29 mouse cellular contexts compared by ENCODE assay signal in genomic region chr14:32124261-32124660, GRCm38 (mm10). TPM values are rescaled to one million over a fixed set of nuclear protein-coding genes. Genes with fewer than 3 reads are reported as not detected.
DNase-seq lines count a peak whose midpoint lies in the region; ATAC-seq and TF ChIP-seq lines count a peak whose summit lies in the region.
"Had no signal": no experiment of that assay in that cellular context is flagged by ENCODE, and none has a peak within 500 bp of the region (broad histone marks: within the 10 kb centered on the region; RNA-seq: fewer than 3 reads in every experiment).

No protein-coding gene starts in this region.

- no peaks in the 10 kb centered on the region for H3K36me3 ChIP-seq in E14TG2a.4 (ENCODE audit: insufficient read depth, low read length)
- no peaks in the 10 kb centered on the region for H3K36me3 ChIP-seq in ES-Bruce4 (ENCODE audit: control insufficient read depth, insufficient read depth, low read length, poor library complexity, severe bottlenecking)
- no peaks in the 10 kb centered on the region for H3K36me3 ChIP-seq in ES-E14 (ENCODE audit: control insufficient read depth, insufficient read depth, low read length, poor library complexity, severe bottlenecking)
- no peaks in the 10 kb centered on the region for H3K36me3 ChIP-seq in intestine, postnatal 0 days (ENCODE audit: control insufficient read depth, insufficient read depth)
- H3K36me3 ChIP-seq: embryonic facial prominence, embryonic 10.5 days; embryonic facial prominence, embryonic 12.5 days; forebrain, embryonic 15.5 days had no signal

- H3K27ac ChIP-seq in ES-Bruce4 (ENCODE audit: insufficient read depth, low read length) (peak overlapping the region; percentile 97), ES-E14 (ENCODE audit: insufficient read depth, low read depth, low read length, poor library complexity, severe bottlenecking) (peak overlapping the region; percentile 96)
- no peak overlapping the region for H3K27ac ChIP-seq in intestine, postnatal 0 days (ENCODE audit: low read depth, low read length)
- H3K27ac ChIP-seq: embryonic facial prominence, embryonic 10.5 days; embryonic facial prominence, embryonic 12.5 days; forebrain, embryonic 13.5 days; forebrain, embryonic 15.5 days had no signal

- ATAC-seq in intestine, postnatal 0 days = no peak
- ATAC-seq: forebrain, embryonic 13.5 days; forebrain, embryonic 15.5 days; forebrain, postnatal 0 days; Patski had no signal

- no peak for TF ChIP-seq POLR2A in ES-Bruce4 (IDR thresholded peaks at IDR 0.05; ENCODE audit: insufficient read depth, low read length)

- H3K27me3 ChIP-seq in E14TG2a.4 (ENCODE audit: insufficient read depth, low read length) (no peaks in the 10 kb centered on the region), ES-Bruce4 (ENCODE audit: control insufficient read depth, insufficient read depth, low read length, poor library complexity, severe bottlenecking) (no peaks in the 10 kb centered on the region)
- no peaks in the 10 kb centered on the region for H3K27me3 ChIP-seq in intestine, postnatal 0 days (replicated peaks; ENCODE audit: control insufficient read depth, insufficient read depth, low read length)
- H3K27me3 ChIP-seq: embryonic facial prominence, embryonic 12.5 days; forebrain, embryonic 13.5 days; forebrain, embryonic 15.5 days had no signal

- H3K4me2 ChIP-seq in intestine, postnatal 0 days (replicated peaks; ENCODE audit: low read depth) = no peak overlapping the region
- H3K4me2 ChIP-seq: embryonic facial prominence, embryonic 12.5 days; forebrain, embryonic 13.5 days; forebrain, embryonic 15.5 days had no signal

- peaks cover 78% of the 10 kb centered on the region for H3K4me1 ChIP-seq in E14TG2a.4 (replicated peaks; ENCODE audit: low read depth, low read length)
- H3K4me1 ChIP-seq in ES-Bruce4 (ENCODE audit: control insufficient read depth, insufficient read depth, low read length) = peaks cover 2% of the 10 kb centered on the region
- H3K4me1 ChIP-seq in ES-E14 (ENCODE audit: control insufficient read depth in 2 of 2, insufficient read depth in 2 of 2, low read length in 2 of 2, poor library complexity in 1 of 2) = peaks cover 8 to 21% of the 10 kb centered on the region in 2 experiments
- H3K4me1 ChIP-seq in intestine, postnatal 0 days (replicated peaks; ENCODE audit: control insufficient read depth, insufficient read depth, low read length) = no peaks in the 10 kb centered on the region
- H3K4me1 ChIP-seq: embryonic facial prominence, embryonic 12.5 days; forebrain, embryonic 13.5 days; forebrain, embryonic 15.5 days had no signal

- H3K4me3 ChIP-seq in E14TG2a.4 (replicated peaks; ENCODE audit: low read length) (peak overlapping the region; percentile 11; the same call in 1 of the 2 replicates), ES-Bruce4 (ENCODE audit: low read depth, low read length) (no peak overlapping the region), ES-E14 (ENCODE audit: insufficient read depth in 1 of 2, low read depth in 1 of 2, low read length in 2 of 2, poor library complexity in 1 of 2, severe bottlenecking in 1 of 2) (no peak overlapping the region)
- no peak overlapping the region for H3K4me3 ChIP-seq in intestine, postnatal 0 days (ENCODE audit: low read depth, low read length)
- H3K4me3 ChIP-seq: embryonic facial prominence, embryonic 10.5 days; embryonic facial prominence, embryonic 12.5 days; forebrain, embryonic 13.5 days; forebrain, embryonic 15.5 days had no signal

- TF ChIP-seq EP300 in ES-Bruce4 (IDR thresholded peaks at IDR 0.05; ENCODE audit: insufficient read depth, low read depth, low read length) = peak; percentile 96

- 60% methylated on average over 3 of the region's 3 CpGs for WGBS in intestine, postnatal 0 days

- in situ Hi-C loops in ES-E14 (cut with MboI; ENCODE audit: low sequenced_read_pairs in 2 of 2, unreplicated experiment in 2 of 2) = no loop called here

- intact Hi-C loops in left cerebral cortex, postnatal 25 days (cut with DNase I) = no loop called here

- DNase-seq in ES-E14 (ENCODE audit: low read depth, low spot score) = peak; percentile 62
- DNase-seq in WW6 (ENCODE audit: low read depth, low spot score) = peak; percentile 63
- no peak for DNase-seq in Muller cell, postnatal 12 days (ENCODE audit: inconsistent ontology term)
- DNase-seq in left cerebral cortex, postnatal 25 days (ENCODE audit: low spot score in 2 of 2) = no peak
- DNase-seq in frontal cortex, postnatal 36 days (ENCODE audit: low spot score in 2 of 2) = no peak
- DNase-seq: adrenal gland, adult 2 months; adrenal gland, postnatal 10 days; adrenal gland, postnatal 25 days; cerebellum, adult 11 months; cerebellum, adult 18-20 months; cerebellum, adult 9-10 months; cerebellum, postnatal 10 days; cerebellum, postnatal 25 days; forebrain, postnatal 0 days had no signal

- TF ChIP-seq CTCF in E14TG2a.4 (conservative IDR thresholded peaks at IDR 0.05; ENCODE audit: low read length) (no peak), ES-Bruce4 (IDR thresholded peaks at IDR 0.05; ENCODE audit: low read depth, low read length) (no peak)
- no peak for TF ChIP-seq CTCF in intestine, postnatal 0 days (IDR thresholded peaks at IDR 0.05; ENCODE audit: low read depth)

- no peaks in the 10 kb centered on the region for H3K9me3 ChIP-seq in E14TG2a.4 (ENCODE audit: low read length)
- no peaks in the 10 kb centered on the region for H3K9me3 ChIP-seq in ES-Bruce4 (replicated peaks; ENCODE audit: control insufficient read depth, insufficient read depth, low read length, poor library complexity, severe bottlenecking)
- H3K9me3 ChIP-seq in ES-E14 (ENCODE audit: control insufficient read depth, insufficient read depth, low read depth, low read length) = no peaks in the 10 kb centered on the region
- H3K9me3 ChIP-seq in intestine, postnatal 0 days (ENCODE audit: control insufficient read depth) = no peaks in the 10 kb centered on the region
- H3K9me3 ChIP-seq: embryonic facial prominence, embryonic 10.5 days; embryonic facial prominence, embryonic 12.5 days; forebrain, embryonic 13.5 days; forebrain, embryonic 15.5 days had no signal

- H3K9ac ChIP-seq in ES-Bruce4 (ENCODE audit: low read depth, poor library complexity, severe bottlenecking) (no peak overlapping the region), ES-E14 (ENCODE audit: insufficient read depth, low read depth, low read length, poor library complexity, severe bottlenecking) (no peak overlapping the region)
- H3K9ac ChIP-seq in intestine, postnatal 0 days (ENCODE audit: low read depth, low read length) = no peak overlapping the region
- H3K9ac ChIP-seq: embryonic facial prominence, embryonic 12.5 days; forebrain, embryonic 13.5 days; forebrain, embryonic 15.5 days; forebrain, postnatal 0 days had no signal

TF ChIP-seq in ES-E14, 5 proteins besides CTCF, POLR2A, EP300 and RAD21:
- TF ChIP-seq CHD2 (IDR thresholded peaks at IDR 0.05; ENCODE audit: low read depth, low read length) (peak; percentile 50; the same call in 1 of the 2 replicates), ZC3H11A (IDR thresholded peaks at IDR 0.05; ENCODE audit: borderline replicate concordance, low read depth, low read length) (no peak)

RNA-seq across cellular contexts. Expression of gene Msmb, which starts 17.6 kb away (rescaled TPM):
- polyA plus RNA-seq in ES-Bruce4 (2011; ENCODE audit: insufficient read depth, insufficient read length, low read depth, missing spikeins) = not detected in 2 replicates
- not detected in 2 replicates for total RNA-seq in ES-E14 (2012; rRNA removed)
- not detected in 2 replicates for polyA plus RNA-seq in intestine, postnatal 0 days (2015; fragmentation: Nextera tagmentation; extraction: Ambion mirVana)
- not detected for total RNA-seq in left cerebral cortex, postnatal 25 days (2021)
- total RNA-seq: adrenal gland, adult 2 months; adrenal gland, postnatal 10 days; adrenal gland, postnatal 25 days; adrenal gland, postnatal 4 days; forebrain, postnatal 0 days; MEL had no signal
- polyA plus RNA-seq: adrenal gland, adult 2 months; brain, embryonic 14.5 days; C2C12; cortical plate, adult 2 months; embryonic facial prominence, embryonic 10.5 days; embryonic facial prominence, embryonic 12.5 days; embryonic facial prominence, embryonic 14.5 days; forebrain, embryonic 11.5 days; forebrain, embryonic 13.5 days; forebrain, embryonic 15.5 days; forebrain, postnatal 0 days; Patski had no signal

RNA-seq across cellular contexts. Expression of gene Ncoa4, which starts 35.4 kb away (rescaled TPM):
- polyA plus RNA-seq in ES-Bruce4 (2011; ENCODE audit: insufficient read depth, insufficient read length, low read depth, missing spikeins) = 119 and 125 TPM in 2 replicates
- total RNA-seq in ES-E14 (2012; rRNA removed) = 53.7 and 89.6 TPM in 2 replicates
- polyA plus RNA-seq in intestine, postnatal 0 days (2015; fragmentation: Nextera tagmentation; extraction: Ambion mirVana) = 239 and 254 TPM in 2 replicates
- total RNA-seq in left cerebral cortex, postnatal 25 days (2021) = 100 to 1,000 TPM; 104 to 123 TPM

RNA-seq across cellular contexts. Expression of gene Dph3, which starts 38.7 kb away (rescaled TPM):
- 55.0 and 58.7 TPM in 2 replicates for polyA plus RNA-seq in ES-Bruce4 (2011; ENCODE audit: insufficient read depth, insufficient read length, low read depth, missing spikeins)
- 52.4 and 75.8 TPM in 2 replicates for total RNA-seq in ES-E14 (2012; rRNA removed)
- polyA plus RNA-seq in intestine, postnatal 0 days (2015; fragmentation: Nextera tagmentation; extraction: Ambion mirVana) = 103 and 111 TPM in 2 replicates
- 10 to 100 TPM; 47.2 to 48.4 TPM for total RNA-seq in left cerebral cortex, postnatal 25 days (2021)

RNA-seq across cellular contexts. Expression of gene Oxnad1, which starts 39.1 kb away (rescaled TPM):
- 36.4 and 40.8 TPM in 2 replicates for polyA plus RNA-seq in ES-Bruce4 (2011; ENCODE audit: insufficient read depth, insufficient read length, low read depth, missing spikeins)
- 44.0 and 45.7 TPM in 2 replicates for total RNA-seq in ES-E14 (2012; rRNA removed)
- polyA plus RNA-seq in intestine, postnatal 0 days (2015; fragmentation: Nextera tagmentation; extraction: Ambion mirVana) = 19.3 and 22.4 TPM in 2 replicates
- 10 to 100 TPM; 11.9 to 16.3 TPM for total RNA-seq in left cerebral cortex, postnatal 25 days (2021)

Comparison
In these comparisons a context has a peak if more than half of its experiments do, and no peak if none do; other contexts are left out.
1. DNase-seq: peak in ES-E14 (single experiment) and WW6 (single experiment); none in Muller cell, postnatal 12 days (single experiment), left cerebral cortex, postnatal 25 days (0 of 2) and frontal cortex, postnatal 36 days (0 of 2).